Mouse (Mus musculus) E14TG2a.4 (cell line): Measurements from ENCODE around the gene Ppp2r5a.

ENCODE experiments used
- H3K27me3 ChIP-seq: 2 replicates; pipeline ENCODE4 v1.6.1; 2014; ENCODE audit warnings: low read length, control low read depth; ENCODE audit not compliant: insufficient read depth
- H3K36me3 ChIP-seq: 2 replicates; pipeline ENCODE4 v1.6.1; 2014; ENCODE audit warnings: low read length, control low read depth; ENCODE audit not compliant: insufficient read depth
- H3K4me1 ChIP-seq: replicated peaks from 2 replicates; pipeline ENCODE4 v1.6.1; 2014; ENCODE audit warnings: low read depth, low read length, control low read depth
- H3K4me3 ChIP-seq: replicated peaks from 2 replicates; pipeline ENCODE4 v1.5.1; 2014; ENCODE audit warnings: mild to moderate bottlenecking, low read length
- H3K9me3 ChIP-seq: 2 replicates; pipeline ENCODE4 v1.6.1; 2014; ENCODE audit warnings: low read length, control low read depth
- CTCF ChIP-seq: conservative IDR thresholded peaks from 2 replicates; pipeline ENCODE4 v1.5.1; 2014; ENCODE audit warnings: low read length
- NANOG ChIP-seq: IDR thresholded peaks from 2 replicates; pipeline ENCODE4 v1.6.1; 2014; ENCODE audit warnings: borderline replicate concordance, low read length, mixed read lengths
- POU5F1 ChIP-seq: IDR thresholded peaks from 2 replicates; pipeline ENCODE4 v1.6.1; 2014; ENCODE audit warnings: low read length, borderline replicate concordance

Gene Ppp2r5a

DNA sequence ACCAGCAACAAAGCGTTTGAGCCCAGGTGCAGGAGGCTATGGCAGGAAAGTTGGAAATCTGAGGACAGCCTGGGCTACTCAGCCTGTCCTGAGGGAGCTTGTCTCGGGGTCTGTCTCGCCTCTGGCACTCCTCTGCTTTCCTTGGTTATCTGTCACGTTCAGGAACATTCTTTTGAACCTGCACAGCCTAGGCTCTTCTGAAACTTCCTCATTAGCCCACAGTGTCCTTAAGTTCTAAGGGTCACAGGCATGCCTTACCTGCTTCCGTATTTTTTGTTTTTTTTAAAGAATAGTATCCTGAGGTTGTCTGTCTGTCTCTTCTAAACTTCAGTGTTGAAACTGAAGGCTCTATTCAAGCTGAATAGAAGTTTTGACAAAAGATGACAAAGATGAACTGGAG lies at the start of gene Ppp2r5a:
Gene Ppp2r5a (minus strand): TSS at position 199 of the 400 bp plus-strand sequence.
- peaks cover 17% of the 10 kb centered on the region for H3K4me1 ChIP-seq
- H3K27me3 ChIP-seq, result peaks cover 4% of the 10 kb centered on the region; the same call in 1 of the 2 replicates
- H3K4me3 ChIP-seq, result no peak within 1 kb of the TSS
- no peaks in the 10 kb centered on the region for H3K36me3 ChIP-seq
- TF ChIP-seq POU5F1 (no peak), NANOG (no peak), CTCF (no peak)
- H3K9me3 ChIP-seq, result no peaks in the 10 kb centered on the region

GRCm38 (mm10) chr1:191450614-191451013 lies 47.5 kb upstream of the Ppp2r5a start:
- H3K9me3 ChIP-seq, result no peaks in the 10 kb centered on the region
- no peaks in the 10 kb centered on the region for H3K27me3 ChIP-seq
- H3K4me3 ChIP-seq, result no peak overlapping the region
- no peak for TF ChIP-seq POU5F1
- no peak for TF ChIP-seq CTCF
- TF ChIP-seq NANOG, result no peak
- peaks cover 21% of the 10 kb centered on the region for H3K4me1 ChIP-seq
- no peaks in the 10 kb centered on the region for H3K36me3 ChIP-seq

- no peak for TF ChIP-seq POU5F1
- TF ChIP-seq CTCF, result no peak
- no peak for TF ChIP-seq NANOG
These were observed 46.5 kb upstream of the Ppp2r5a start for GRCm38 (mm10) chr1:191449537-191449936.

GRCm38 (mm10) chr1:191447391-191448016 lies 44.4 kb upstream of the Ppp2r5a start:
- no peak for TF ChIP-seq POU5F1
- no peak for TF ChIP-seq CTCF
- no peak for TF ChIP-seq NANOG
- Histone ChIP-seq H3K9me3 (no peaks in the 10 kb centered on the region), H3K4me1 (peaks cover 28% of the 10 kb centered on the region), H3K27me3 (no peaks in the 10 kb centered on the region), H3K4me3 (no peak overlapping the region), H3K36me3 (no peaks in the 10 kb centered on the region)

More at GRCm38 (mm10) chr1:191449537-191449936, 46.5 kb upstream of the Ppp2r5a start:
- Histone ChIP-seq H3K4me3 (no peak overlapping the region), H3K9me3 (no peaks in the 10 kb centered on the region), H3K36me3 (no peaks in the 10 kb centered on the region), H3K27me3 (no peaks in the 10 kb centered on the region), H3K4me1 (peaks cover 28% of the 10 kb centered on the region)

DNA sequence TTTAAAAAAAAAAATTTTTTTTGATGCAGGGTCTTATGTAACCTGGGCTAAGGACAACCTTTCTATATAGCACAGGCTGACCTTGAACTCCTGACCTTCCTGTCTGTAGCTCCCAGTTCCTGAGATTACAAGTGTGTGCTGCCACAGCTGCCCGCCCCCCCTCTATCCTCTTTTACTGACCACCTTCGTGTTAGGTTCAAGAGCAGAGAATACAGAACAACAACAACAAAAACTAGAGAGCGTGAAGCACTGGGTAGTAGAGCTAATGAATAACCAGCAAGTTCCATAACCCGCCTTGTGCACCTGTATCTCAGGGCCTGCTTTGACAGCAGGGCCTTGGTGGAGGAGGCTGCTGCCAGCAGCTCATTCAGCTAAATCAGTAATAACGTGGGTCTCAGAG lies 43.2 kb upstream of the Ppp2r5a start:
- Histone ChIP-seq H3K36me3 (no peaks in the 10 kb centered on the region), H3K27me3 (no peaks in the 10 kb centered on the region), H3K4me1 (peaks cover 28% of the 10 kb centered on the region), H3K4me3 (no peak overlapping the region), H3K9me3 (no peaks in the 10 kb centered on the region)
- TF ChIP-seq NANOG, result no peak

DNA sequence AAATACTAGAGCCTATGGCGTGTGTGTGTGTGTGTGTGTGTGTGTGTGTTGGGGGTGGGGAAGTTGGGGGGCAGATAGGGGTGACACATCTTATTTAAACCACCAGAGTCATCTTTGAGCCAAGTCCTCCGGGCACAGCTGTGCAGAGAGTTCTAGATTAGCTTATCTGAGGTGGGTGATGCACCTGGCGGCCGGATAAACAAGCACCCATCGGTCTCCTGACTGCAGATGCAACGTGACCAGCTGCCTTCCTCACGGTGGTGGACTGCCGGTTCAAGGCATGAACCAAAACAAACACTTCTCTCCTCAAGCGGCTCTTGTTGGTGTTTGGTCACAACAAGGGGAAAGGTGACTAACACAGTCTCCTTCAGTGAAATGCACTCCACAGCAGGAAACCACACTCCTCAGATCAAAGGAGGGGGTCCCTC lies 42.8 kb upstream of the Ppp2r5a start:
- TF ChIP-seq POU5F1 (no peak), CTCF (no peak), NANOG (no peak)
- Histone ChIP-seq H3K36me3 (no peaks in the 10 kb centered on the region), H3K9me3 (no peaks in the 10 kb centered on the region), H3K4me1 (peaks cover 28% of the 10 kb centered on the region), H3K4me3 (no peak overlapping the region), H3K27me3 (no peaks in the 10 kb centered on the region)

DNA sequence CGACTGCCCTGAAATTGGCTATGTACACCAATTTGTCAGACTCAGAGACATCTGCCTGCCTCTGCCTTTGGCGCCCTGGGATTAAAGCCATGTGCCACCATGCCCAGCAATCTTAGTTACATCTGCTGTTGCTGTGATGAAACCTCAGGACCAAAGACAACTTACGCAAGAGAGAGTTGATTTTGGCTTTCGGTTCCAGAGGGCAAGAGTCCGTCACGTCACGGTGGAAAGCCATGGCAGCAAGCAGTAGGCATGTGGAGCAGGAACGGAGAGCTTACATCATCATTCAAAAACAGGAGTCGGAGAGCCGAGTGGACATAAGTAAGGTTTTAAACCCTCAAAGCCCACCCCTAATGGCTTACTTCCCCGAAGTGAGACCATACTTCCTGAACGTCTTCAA lies 42.3 kb upstream of the Ppp2r5a start:
- TF ChIP-seq CTCF (no peak), POU5F1 (no peak), NANOG (no peak)
- Histone ChIP-seq H3K4me3 (no peak overlapping the region), H3K27me3 (no peaks in the 10 kb centered on the region), H3K36me3 (no peaks in the 10 kb centered on the region), H3K4me1 (peaks cover 25% of the 10 kb centered on the region), H3K9me3 (no peaks in the 10 kb centered on the region)

DNA sequence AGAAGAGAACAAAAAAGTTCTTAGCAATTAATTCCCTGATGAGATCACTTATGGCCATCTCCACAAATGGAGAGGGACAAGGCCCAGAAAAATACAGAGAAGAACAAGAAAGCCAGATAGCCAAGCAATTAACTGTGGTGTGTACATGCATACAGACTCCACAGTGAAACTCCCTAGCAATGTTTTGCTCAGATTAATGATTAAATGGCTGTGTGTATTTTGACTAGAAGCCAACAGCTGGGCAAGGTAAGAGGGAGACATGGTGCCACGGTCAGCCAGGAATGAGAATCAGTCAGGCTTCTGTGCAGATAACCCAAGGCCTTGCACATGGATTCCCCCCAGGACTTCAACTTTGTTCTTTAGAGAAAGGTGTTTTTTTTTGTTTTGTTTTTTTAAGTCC lies 41.4 kb upstream of the Ppp2r5a start:
- no peak for TF ChIP-seq NANOG
- no peak for TF ChIP-seq POU5F1
- TF ChIP-seq CTCF, result no peak
- Histone ChIP-seq H3K36me3 (no peaks in the 10 kb centered on the region), H3K9me3 (no peaks in the 10 kb centered on the region), H3K27me3 (no peaks in the 10 kb centered on the region), H3K4me3 (no peak overlapping the region), H3K4me1 (peaks cover 31% of the 10 kb centered on the region)

- H3K36me3 ChIP-seq, result no peaks in the 10 kb centered on the region
These were observed 35.9 kb upstream of the Ppp2r5a start for GRCm38 (mm10) chr1:191439011-191439410.

More at GRCm38 (mm10) chr1:191439011-191439410, 35.9 kb upstream of the Ppp2r5a start:
- H3K9me3 ChIP-seq, result no peaks in the 10 kb centered on the region
- TF ChIP-seq NANOG (peak; percentile 38; the same call in 1 of the 2 replicates), CTCF (no peak)
- H3K27me3 ChIP-seq, result no peaks in the 10 kb centered on the region
- no peak overlapping the region for H3K4me3 ChIP-seq
- peaks cover 57% of the 10 kb centered on the region for H3K4me1 ChIP-seq
